Mouse (Mus musculus) brain, embryonic 14.5 days (tissue): Measurements from ENCODE around the gene Tpcn2.

ENCODE experiments used
- CTCF ChIP-seq: fragments of 200-500 bp; IDR thresholded peaks from 2 replicates; pipeline ENCODE4 v1.5.1; 2012; ENCODE audit warnings: inconsistent platforms, mild to moderate bottlenecking, moderate library complexity, borderline replicate concordance; ENCODE audit not compliant: insufficient read depth, insufficient read length; ENCODE audit errors: extremely low read depth
- POLR2A ChIP-seq: fragments of 200-500 bp; IDR thresholded peaks from 2 replicates; pipeline ENCODE4 v1.6.1; 2012; ENCODE audit warnings: mild to moderate bottlenecking, inconsistent platforms, borderline replicate concordance; ENCODE audit not compliant: poor library complexity, insufficient read depth, insufficient read length, severe bottlenecking; ENCODE audit errors: extremely low read depth

DNA sequence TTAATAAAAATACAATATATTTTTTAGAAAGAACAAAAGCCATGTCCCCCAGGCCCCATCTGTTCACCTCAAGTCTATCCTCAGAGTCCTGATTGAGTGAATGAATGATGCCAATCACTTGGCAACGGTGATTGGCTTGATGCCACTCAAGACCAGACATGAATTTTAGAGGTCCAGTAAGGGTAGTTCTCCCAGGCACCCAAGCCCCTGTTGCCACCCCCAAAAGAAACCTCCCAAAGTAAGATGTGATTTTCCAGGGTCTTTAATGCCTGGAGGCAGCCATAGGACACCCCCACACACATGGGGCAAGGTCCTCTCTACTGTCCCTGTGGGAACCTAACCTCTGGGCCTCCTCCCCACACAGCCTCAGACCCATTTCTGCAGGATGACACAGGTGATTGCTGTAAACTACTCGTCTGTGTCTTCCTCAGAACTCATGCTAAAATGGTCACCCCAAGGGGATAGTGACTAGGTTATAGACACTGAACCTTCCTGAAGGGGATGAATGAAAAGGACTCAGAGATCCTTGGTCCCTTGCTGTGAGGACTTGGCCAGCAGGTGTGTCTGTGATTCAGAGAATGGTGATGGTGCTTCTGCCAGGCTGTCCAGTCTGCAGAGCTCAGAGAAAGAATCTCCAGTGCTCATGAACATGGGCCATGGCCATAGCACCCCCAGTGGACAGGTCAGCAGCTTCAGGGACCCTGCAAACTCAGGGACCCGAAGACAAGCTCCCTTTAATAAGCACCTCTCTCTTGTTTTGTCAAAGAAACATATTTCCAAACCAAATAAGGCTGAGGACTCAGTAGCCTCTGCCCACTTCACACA lies 15.1 kb upstream of the Tpcn2 start:
- no peak for TF ChIP-seq CTCF
- no peak for TF ChIP-seq POLR2A
